Mouse (Mus musculus) embryonic fibroblast, embryonic 13.5 days (primary cell): ENCODE data around the gene Sipa1l3.

Source experiments
- CTCF ChIP-seq: IDR thresholded peaks from 2 replicates; pipeline ENCODE4 v1.5.1; 2011; ENCODE audit warnings: mild to moderate bottlenecking, control low read depth, low read length, moderate library complexity, borderline replicate concordance; ENCODE audit not compliant: insufficient read depth
- POLR2A ChIP-seq: IDR thresholded peaks from 2 replicates; pipeline ENCODE4 v1.6.1; 2011; ENCODE audit warnings: low read depth, mild to moderate bottlenecking, control low read depth, low read length, moderate library complexity

- TF ChIP-seq CTCF (no peak), POLR2A (no peak)
Measured at GRCm38 (mm10) chr7:29293131-29294065, 225.0 kb downstream of the Sipa1l3 start.
